Mouse (Mus musculus) hindbrain, embryonic 11.5 days (tissue): ENCODE data around the gene Sp100. TPM values are rescaled to one million over a fixed set of nuclear protein-coding genes. Genes with fewer than 3 reads are reported as not detected.
"Not testable (repeated sequence)": the region's sequence is repeated elsewhere in the genome, so short reads cannot be mapped to it uniquely, and the experiment has no call there.

Experiments
- ATAC-seq: fragments of 200-750 bp; cut with Nextera tagmentation; 2 replicates; pipeline ENCODE4 v1.8.0; 2017; ENCODE audit warnings: mild to moderate bottlenecking, moderate TSS enrichment, moderate library complexity; ENCODE audit not compliant: low FRiP score
- DNase-seq: peaks from one replicate; pipeline ENCODE4 v3.0.0-alpha.2; 2015; ENCODE audit warnings: low spot score
- H3K27ac ChIP-seq: fragments of 300-500 bp; sonication (generic); 2 replicates; pipeline ENCODE4 v1.5.1; 2014; ENCODE audit warnings: mild to moderate bottlenecking, low read depth, low read length
- H3K27me3 ChIP-seq: fragments of 300-500 bp; sonication (generic); 2 replicates; pipeline ENCODE4 v1.6.1; 2014; ENCODE audit warnings: mild to moderate bottlenecking, low read length, moderate library complexity, mixed read lengths; ENCODE audit not compliant: control insufficient read depth, insufficient read depth
- H3K36me3 ChIP-seq: fragments of 300-500 bp; sonication (generic); 2 replicates; pipeline ENCODE4 v1.6.1; 2014; ENCODE audit warnings: mild to moderate bottlenecking, low read length, moderate library complexity, mixed read lengths; ENCODE audit not compliant: control insufficient read depth, insufficient read depth
- H3K4me1 ChIP-seq: fragments of 300-500 bp; sonication (generic); replicated peaks from 2 replicates; pipeline ENCODE4 v1.6.1; 2014; ENCODE audit warnings: low read length, mixed read lengths; ENCODE audit not compliant: control insufficient read depth, insufficient read depth
- H3K4me2 ChIP-seq: fragments of 300-500 bp; sonication (generic); replicated peaks from 2 replicates; pipeline ENCODE4 v1.6.1; 2014; ENCODE audit warnings: mild to moderate bottlenecking, low read depth, low read length
- H3K4me3 ChIP-seq: fragments of 300-500 bp; sonication (generic); 2 replicates; pipeline ENCODE4 v1.5.1; 2014; ENCODE audit warnings: low read depth, low read length
- H3K9ac ChIP-seq: fragments of 300-500 bp; sonication (generic); 2 replicates; pipeline ENCODE4 v1.6.1; 2014; ENCODE audit warnings: low read depth, low read length
- H3K9me3 ChIP-seq: fragments of 300-500 bp; sonication (generic); 2 replicates; pipeline ENCODE4 v1.6.1; 2016; ENCODE audit warnings: low read length; ENCODE audit not compliant: control insufficient read depth
- WGBS: fragments of 180-500 bp; shearing (Covaris S2); extraction: QIAGEN DNeasy Blood & Tissue Kit; methylation state at CpG from one replicate; pipeline ENCODE4 v1.1.7; 2014; 5-methylcytosine and 5-hydroxymethylcytosine counted together
- polyA plus RNA-seq: library from polyadenylated mRNA; unstranded; fragments of >200 nt; fragmentation: Nextera tagmentation; extraction: Ambion mirVana; gene quantifications from 2 replicates; pipeline ENCODE4 v1.2.1, GENCODE M21; 2014

Sp100 gene
- polyA plus RNA-seq = 0.95 and 1.0 TPM in 2 replicates

GRCm38 (mm10) chr1:85649881-85650280 lies at the start of gene Sp100:
Sp100 (plus strand) TSS chr1:85649988.
- H3K9ac ChIP-seq, H3K4me1 ChIP-seq, H3K36me3 ChIP-seq, H3K27ac ChIP-seq, H3K9me3 ChIP-seq, H3K4me2 ChIP-seq, H3K27me3 ChIP-seq, DNase-seq, H3K4me3 ChIP-seq, ATAC-seq: not testable (repeated sequence)
- WGBS = 74% methylated on average over 5 of the region's 6 CpGs

- not testable (repeated sequence) for H3K4me2 ChIP-seq
These were observed 49.7 kb upstream of the Sp100 start, which contains the start of gene Sp140 for GRCm38 (mm10) chr1:85600078-85600477. Sp140 (plus strand) TSS chr1:85600378.

DNA sequence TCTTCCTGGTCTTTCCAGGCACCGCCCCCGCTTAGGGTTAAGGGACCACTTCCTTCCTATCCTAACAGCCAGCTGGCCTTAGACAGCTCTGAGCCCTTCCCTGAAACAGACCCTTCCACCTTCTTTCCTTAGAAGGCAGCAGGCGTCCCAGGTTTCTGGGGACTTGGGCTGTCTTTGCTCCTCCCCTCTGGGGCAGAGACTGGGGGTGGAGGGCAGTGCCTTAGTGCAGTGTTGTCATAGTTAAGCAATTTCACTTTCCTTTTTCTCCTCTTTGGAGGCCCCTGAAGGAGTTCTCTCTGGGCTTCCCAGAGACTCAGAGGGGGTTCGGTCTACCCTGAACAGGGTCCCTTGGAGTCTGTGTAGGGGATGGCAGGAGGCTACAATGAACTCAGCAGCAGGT lies 49.0 kb upstream of the Sp100 start:
- H3K9me3 ChIP-seq, ATAC-seq, H3K4me1 ChIP-seq, H3K4me2 ChIP-seq, DNase-seq, H3K9ac ChIP-seq, H3K4me3 ChIP-seq, H3K27me3 ChIP-seq, H3K36me3 ChIP-seq, H3K27ac ChIP-seq: not testable (repeated sequence)
- 67% methylated on average over 4 of the region's 4 CpGs for WGBS

More at GRCm38 (mm10) chr1:85600078-85600477, 49.7 kb upstream of the Sp100 start, which contains the start of gene Sp140:
- not testable (repeated sequence) for ATAC-seq, H3K4me3 ChIP-seq, H3K9ac ChIP-seq, H3K27ac ChIP-seq, H3K9me3 ChIP-seq, DNase-seq, H3K4me1 ChIP-seq, H3K27me3 ChIP-seq, H3K36me3 ChIP-seq
- WGBS = no CpG with 5 or more reads among the region's 5 CpGs

DNA sequence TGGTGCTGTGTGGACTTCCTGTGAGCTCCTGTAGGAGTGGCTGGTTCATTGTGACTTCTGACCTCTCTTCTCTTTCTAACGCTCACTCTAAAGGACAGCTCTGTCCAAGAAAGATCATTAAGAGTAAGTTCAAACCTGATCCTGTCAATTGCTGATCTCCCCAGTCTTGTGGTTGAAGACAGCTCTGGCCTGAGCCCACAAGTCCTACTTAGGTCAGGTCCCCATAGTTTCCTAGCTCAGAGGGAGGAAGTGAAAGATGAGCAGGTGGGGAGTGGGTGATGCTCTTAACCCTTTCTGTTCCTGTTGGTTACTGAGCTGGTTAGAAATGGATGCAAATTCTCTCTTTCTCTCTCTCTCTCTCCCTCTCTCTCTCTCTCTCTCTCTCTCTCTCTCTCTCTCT lies 45.4 kb upstream of the Sp100 start:
- not testable (repeated sequence) for H3K4me1 ChIP-seq, H3K9ac ChIP-seq, ATAC-seq, H3K27me3 ChIP-seq, H3K4me2 ChIP-seq, H3K4me3 ChIP-seq, H3K27ac ChIP-seq, DNase-seq, H3K9me3 ChIP-seq, H3K36me3 ChIP-seq
- WGBS = no CpG with 5 or more reads among the region's 1 CpGs

GRCm38 (mm10) chr1:85608361-85608760 lies 41.4 kb upstream of the Sp100 start:
- 92% methylated on average over 3 of the region's 4 CpGs for WGBS
- not testable (repeated sequence) for ATAC-seq, H3K4me2 ChIP-seq, H3K27ac ChIP-seq, H3K9me3 ChIP-seq, H3K4me3 ChIP-seq, H3K9ac ChIP-seq, H3K4me1 ChIP-seq, H3K36me3 ChIP-seq, DNase-seq, H3K27me3 ChIP-seq

- DNase-seq, H3K4me2 ChIP-seq, H3K4me1 ChIP-seq, H3K9me3 ChIP-seq, H3K4me3 ChIP-seq, ATAC-seq, H3K36me3 ChIP-seq, H3K9ac ChIP-seq, H3K27ac ChIP-seq, H3K27me3 ChIP-seq: not testable (repeated sequence)
- WGBS = no CpG with 5 or more reads among the region's 4 CpGs
These were observed 39.2 kb upstream of the Sp100 start for GRCm38 (mm10) chr1:85610581-85610980.

DNA sequence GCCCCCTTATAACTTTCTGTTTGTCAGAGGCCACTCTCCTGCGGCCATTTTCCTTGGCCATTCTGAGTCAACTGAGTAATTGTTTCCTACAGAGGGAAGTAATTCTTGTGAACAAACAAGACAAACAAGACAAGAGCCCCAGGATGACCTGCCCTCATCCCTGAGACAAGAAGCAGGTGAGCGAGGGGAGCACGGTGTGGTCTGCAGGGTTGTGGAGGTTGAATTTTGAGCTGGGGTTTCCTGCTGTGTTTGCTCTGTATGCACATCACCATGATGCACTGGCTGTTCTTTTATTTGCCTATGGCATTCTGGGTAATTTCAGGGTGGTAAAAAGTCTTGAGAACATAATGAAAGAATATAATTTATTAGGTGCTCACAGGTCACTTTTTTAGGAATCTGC lies 34.7 kb upstream of the Sp100 start:
- DNase-seq, H3K4me1 ChIP-seq, ATAC-seq, H3K9ac ChIP-seq, H3K4me3 ChIP-seq, H3K27me3 ChIP-seq, H3K4me2 ChIP-seq, H3K27ac ChIP-seq, H3K9me3 ChIP-seq, H3K36me3 ChIP-seq: not testable (repeated sequence)
- WGBS = 92% methylated on average over 3 of the region's 3 CpGs

DNA sequence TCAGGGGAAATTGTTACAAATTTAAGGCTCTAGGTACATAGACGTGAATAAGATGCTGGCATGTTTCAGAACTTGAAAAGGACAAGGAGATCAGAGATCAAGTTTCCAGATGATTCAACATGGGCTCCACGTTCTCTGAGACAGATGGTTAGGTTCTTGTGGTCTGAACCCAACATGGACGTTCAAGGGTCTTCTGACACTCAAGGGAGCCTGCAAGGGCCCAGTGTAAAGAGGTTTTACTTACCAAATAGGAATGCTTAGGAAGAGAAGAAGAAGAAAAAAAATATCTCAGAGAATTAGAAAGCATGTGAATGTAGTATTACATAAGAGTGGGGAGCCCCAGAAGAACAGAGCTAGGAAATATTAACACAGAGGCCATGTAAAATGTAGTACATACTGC lies 34.0 kb upstream of the Sp100 start:
- not testable (repeated sequence) for H3K36me3 ChIP-seq, H3K9ac ChIP-seq, H3K4me3 ChIP-seq, H3K4me2 ChIP-seq, H3K9me3 ChIP-seq, H3K27me3 ChIP-seq, H3K4me1 ChIP-seq, ATAC-seq, H3K27ac ChIP-seq, DNase-seq
- 72% methylated on average over 3 of the region's 3 CpGs for WGBS

DNA sequence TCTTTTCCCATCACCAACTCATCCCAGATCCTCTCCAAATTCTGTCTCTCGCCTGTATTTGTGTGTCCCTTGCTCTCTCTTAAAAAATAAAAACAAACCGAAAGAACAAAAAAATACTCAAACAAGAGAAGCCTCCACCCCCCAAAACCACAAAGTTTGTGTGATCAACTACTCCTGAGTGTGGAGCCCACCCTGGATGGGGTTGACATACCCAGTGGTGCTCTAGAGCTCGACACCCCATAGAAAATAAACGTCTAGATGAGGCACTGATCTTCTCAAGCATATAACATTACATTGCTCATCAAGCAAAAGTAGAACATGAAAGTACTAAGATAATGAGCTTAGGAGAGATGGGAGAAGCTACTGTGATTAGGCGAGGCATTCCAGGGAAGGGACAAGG lies 32.6 kb upstream of the Sp100 start:
- H3K9ac ChIP-seq = not testable (repeated sequence)

More for the DNA sequence above, 32.6 kb upstream of the Sp100 start:
- not testable (repeated sequence) for DNase-seq, ATAC-seq, H3K4me3 ChIP-seq, H3K4me2 ChIP-seq, H3K27ac ChIP-seq, H3K36me3 ChIP-seq, H3K4me1 ChIP-seq, H3K9me3 ChIP-seq, H3K27me3 ChIP-seq
- WGBS = 68% methylated on average over 4 of the region's 5 CpGs
